Mouse (Mus musculus) CD4-positive, CD25-positive, alpha-beta regulatory T cell (primary cell): Measurements from ENCODE around the gene Zfp787. TPM values are rescaled to one million over a fixed set of nuclear protein-coding genes. Genes with fewer than 3 reads are reported as not detected.

ENCODE experiments used
- polyA plus RNA-seq: library from polyadenylated mRNA; unstranded; fragments of 100-300 nt; shearing (Covaris generic); gene quantifications from one replicate; pipeline ENCODE4 v1.2.1, GENCODE M21; 2017

Gene Zfp787
- polyA plus RNA-seq, result 43.6 TPM

GRCm38 (mm10) chr7:6155901-6156411, at the start of gene Zfp787:
Gene Zfp787 (minus strand): TSS chr7:6155997.

DNA sequence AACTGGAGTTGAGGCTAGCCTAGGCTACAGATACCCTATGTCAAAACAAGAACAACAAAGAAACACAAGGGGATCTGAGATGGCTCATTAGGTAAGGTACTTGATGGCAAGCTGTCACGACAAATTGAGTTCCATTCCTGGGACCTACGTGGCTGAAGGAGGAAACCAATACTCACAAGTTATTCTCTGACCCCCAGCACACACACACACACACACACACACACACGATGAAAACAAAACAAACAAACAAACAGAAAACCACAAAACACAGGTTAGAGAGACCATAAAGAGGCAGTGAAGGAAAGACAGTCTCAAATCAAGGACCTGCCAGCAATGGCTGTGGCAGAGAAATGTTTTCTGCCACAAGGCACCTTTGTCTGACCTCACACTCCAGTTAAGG, 41.0 kb upstream of the Zfp787 start, which contains the start of gene Galp:
Gene Galp (plus strand): TSS at position 301 of the 400 bp plus-strand sequence.

DNA sequence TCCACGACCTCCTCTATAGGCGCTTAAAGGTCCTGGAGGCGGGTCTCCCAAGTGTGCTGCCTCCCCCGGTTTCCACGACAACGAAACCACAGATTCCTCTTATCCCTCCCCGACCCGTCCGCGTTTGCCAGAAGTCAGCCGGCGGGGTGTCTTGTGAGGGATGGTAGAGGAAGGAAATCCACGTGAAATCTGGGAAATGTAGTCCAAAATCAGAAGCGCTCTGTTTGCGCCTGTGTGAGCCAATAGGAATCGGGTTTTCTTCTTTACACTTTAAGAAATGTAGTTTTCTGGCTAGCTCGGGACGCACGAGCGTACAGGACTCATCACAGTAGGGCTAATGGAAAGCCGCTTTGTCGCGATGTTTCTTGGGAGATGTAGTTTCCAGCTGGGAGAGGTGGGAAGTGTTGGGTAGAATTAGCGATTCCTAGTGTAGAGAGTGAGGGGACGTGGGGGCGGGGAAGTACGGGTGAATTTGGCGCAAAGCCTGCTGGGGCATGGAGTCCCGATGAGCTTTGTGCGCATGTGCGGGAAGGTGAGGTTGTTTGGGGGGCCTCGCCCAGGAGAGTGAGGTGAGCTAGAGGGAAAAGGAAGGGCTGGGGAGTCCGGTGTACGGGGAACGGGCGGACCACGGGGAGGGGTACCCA, 16.3 kb upstream of the Zfp787 start, which contains the start of gene Zfp444:
Gene Zfp444 (plus strand): TSS at position 221 of the 644 bp plus-strand sequence.

Other genes with a start within 250 kb of the Zfp787 start
- not detected for gene Vmn1r65, start 145.0 kb downstream of the Zfp787 start, polyA plus RNA-seq
- not detected for gene Nlrp4c, start 110.8 kb downstream of the Zfp787 start, polyA plus RNA-seq
- 45.8 TPM for gene Zfp444, start 16.2 kb upstream of the Zfp787 start, polyA plus RNA-seq
- not detected for gene Galp, start 41.1 kb upstream of the Zfp787 start, polyA plus RNA-seq
- not detected for gene Zscan5b, start 66.3 kb upstream of the Zfp787 start, polyA plus RNA-seq
- not detected for gene Epp13, start 96.7 kb upstream of the Zfp787 start, polyA plus RNA-seq
- gene Zfp667, start 130.6 kb upstream of the Zfp787 start, polyA plus RNA-seq, result 6.1 TPM
- gene Zfp583, start 175.3 kb upstream of the Zfp787 start, polyA plus RNA-seq, result 1.1 TPM
- 0.99 TPM for gene Gm3854, start 187.8 kb upstream of the Zfp787 start, polyA plus RNA-seq
- 4.2 TPM for gene Zfp78, start 207.3 kb upstream of the Zfp787 start, polyA plus RNA-seq
- gene Zfp28, start 227.3 kb upstream of the Zfp787 start, polyA plus RNA-seq, result 14.5 TPM
- gene Smim17, start 242.7 kb upstream of the Zfp787 start, polyA plus RNA-seq, result not detected